Mouse (Mus musculus) MEL (cell line): ENCODE data around the gene Mum1. TPM values are rescaled to one million over a fixed set of nuclear protein-coding genes. Genes with fewer than 3 reads are reported as not detected.

Source experiments
- DNase-seq: peaks from one replicate; pipeline ENCODE4 v3.0.0; 2011; ENCODE audit warnings: low read depth, low spot score
- H3K27ac ChIP-seq: 2 replicates; pipeline ENCODE4 v1.5.1; 2012; ENCODE audit warnings: low read depth, mild to moderate bottlenecking, control low read depth, low read length, moderate library complexity; ENCODE audit not compliant: control insufficient read depth
- H3K27me3 ChIP-seq, 2 experiments: fragments of 150-350 bp in 1 of 2; sonication (generic) in 1 of 2; 2 replicates each; pipeline ENCODE4 v1.6.1; 2012; ENCODE audit warnings: low read length in 2 of 2, mild to moderate bottlenecking in 2 of 2, improper control_type of control experiment in 1 of 2, moderate library complexity in 1 of 2; ENCODE audit not compliant: insufficient read depth in 2 of 2, control insufficient read depth in 1 of 2
- H3K36me3 ChIP-seq, 2 experiments: 2 replicates each; pipeline ENCODE4 v1.6.1; 2012 to 2014; ENCODE audit warnings: low read length in 2 of 2, improper control_type of control experiment in 1 of 2, inconsistent platforms in 1 of 2, mild to moderate bottlenecking in 1 of 2; ENCODE audit not compliant: insufficient read depth in 2 of 2, control insufficient read depth in 1 of 2
- H3K4me1 ChIP-seq, 2 experiments: fragments of 150-350 bp in 1 of 2; sonication (generic) in 1 of 2; 2 replicates each; pipeline ENCODE4 v1.6.1; 2012; ENCODE audit warnings: low read length in 2 of 2, improper control_type of control experiment in 1 of 2, mild to moderate bottlenecking in 1 of 2; ENCODE audit not compliant: insufficient read depth in 2 of 2, control insufficient read depth in 1 of 2
- H3K4me3 ChIP-seq, 2 experiments: fragments of 150-350 bp in 1 of 2; sonication (generic) in 1 of 2; 2 replicates each; pipeline ENCODE4 v1.5.1; 2012; ENCODE audit warnings: low read depth in 2 of 2, low read length in 2 of 2, mild to moderate bottlenecking in 2 of 2, moderate library complexity in 2 of 2, control low read depth in 1 of 2, improper control_type of control experiment in 1 of 2; ENCODE audit not compliant: control insufficient read depth in 1 of 2, insufficient read depth in 1 of 2
- H3K79me2 ChIP-seq: 2 replicates; pipeline ENCODE4 v1.6.1; 2012; ENCODE audit warnings: mild to moderate bottlenecking, low read length, moderate library complexity; ENCODE audit not compliant: control insufficient read depth, poor library complexity, insufficient read depth
- H3K9ac ChIP-seq: 2 replicates; pipeline ENCODE4 v1.6.1; 2012; ENCODE audit warnings: low read depth, mild to moderate bottlenecking, control low read depth, low read length, moderate library complexity; ENCODE audit not compliant: control insufficient read depth, poor library complexity, severe bottlenecking
- H3K9me3 ChIP-seq: fragments of 150-350 bp; sonication (generic); replicated peaks from 2 replicates; pipeline ENCODE4 v1.6.1; 2012; ENCODE audit warnings: mild to moderate bottlenecking, low read length, improper control_type of control experiment, moderate library complexity; ENCODE audit not compliant: insufficient read depth
- BHLHE40 ChIP-seq: IDR thresholded peaks from 2 replicates; pipeline ENCODE4 v1.6.1; 2012; ENCODE audit warnings: low read depth, mild to moderate bottlenecking, inconsistent platforms, low read length, improper control_type of control experiment, borderline replicate concordance
- CHD1 ChIP-seq: IDR thresholded peaks from 2 replicates; pipeline ENCODE4 v1.6.1; 2012; ENCODE audit warnings: low read depth, mild to moderate bottlenecking, inconsistent platforms, low read length, improper control_type of control experiment
- E2F4 ChIP-seq: IDR thresholded peaks from 2 replicates; pipeline ENCODE4 v1.6.1; 2011; ENCODE audit warnings: low read depth, low read length, improper control_type of control experiment, borderline replicate concordance
- EP300 ChIP-seq, 2 experiments: IDR thresholded peaks; 2 replicates each; pipeline ENCODE4 v1.6.1; 2011; ENCODE audit warnings: improper control_type of control experiment in 2 of 2, low read length in 2 of 2, low read depth in 1 of 2, mild to moderate bottlenecking in 1 of 2
- GABPA ChIP-seq: IDR thresholded peaks from 2 replicates; pipeline ENCODE4 v1.6.1; 2012; ENCODE audit warnings: low read depth, mild to moderate bottlenecking, inconsistent platforms, low read length, improper control_type of control experiment, moderate library complexity
- GATA1 ChIP-seq: IDR thresholded peaks from 2 replicates; pipeline ENCODE4 v1.6.1; 2011; ENCODE audit warnings: low read depth, low read length, improper control_type of control experiment
- JUND ChIP-seq: IDR thresholded peaks from 2 replicates; pipeline ENCODE4 v1.6.1; 2011; ENCODE audit warnings: low read depth, mild to moderate bottlenecking, improper control_type of control experiment, low read length
- MEF2A ChIP-seq: IDR thresholded peaks from 2 replicates; pipeline ENCODE4 v1.6.1; 2014; ENCODE audit warnings: low read depth, mild to moderate bottlenecking, inconsistent platforms, low read length, improper control_type of control experiment; ENCODE audit not compliant: poor library complexity, insufficient replicate concordance, severe bottlenecking; ENCODE audit errors: extremely low read depth
- NRF1 ChIP-seq: IDR thresholded peaks from 2 replicates; pipeline ENCODE4 v1.6.1; 2014; ENCODE audit warnings: low read depth, mild to moderate bottlenecking, inconsistent platforms, low read length, improper control_type of control experiment, moderate library complexity; ENCODE audit not compliant: poor library complexity, insufficient read depth, severe bottlenecking
- POLR2AphosphoS2 ChIP-seq: IDR thresholded peaks from 2 replicates; pipeline ENCODE4 v1.6.1; 2011; ENCODE audit warnings: low read length, improper control_type of control experiment
- SMC3 ChIP-seq: IDR thresholded peaks from 2 replicates; pipeline ENCODE4 v1.6.1; 2011; ENCODE audit warnings: low read depth, low read length, improper control_type of control experiment
- TAL1 ChIP-seq: IDR thresholded peaks from 2 replicates; pipeline ENCODE4 v1.6.1; 2012; ENCODE audit warnings: mild to moderate bottlenecking, inconsistent platforms, low read length, moderate library complexity, mixed read lengths
- TBP ChIP-seq: IDR thresholded peaks from 2 replicates; pipeline ENCODE4 v1.8.0; 2011; ENCODE audit warnings: low read depth, low read length, improper control_type of control experiment
- TCF12 ChIP-seq: IDR thresholded peaks from 2 replicates; pipeline ENCODE4 v1.6.1; 2014; ENCODE audit warnings: low read depth, mild to moderate bottlenecking, inconsistent platforms, low read length, improper control_type of control experiment, moderate library complexity
- USF1 ChIP-seq: IDR thresholded peaks from 2 replicates; pipeline ENCODE4 v1.6.1; 2014; ENCODE audit warnings: low read depth, mild to moderate bottlenecking, inconsistent platforms, low read length, improper control_type of control experiment, moderate library complexity
- USF2 ChIP-seq, 2 experiments: IDR thresholded peaks; 2 replicates each; pipeline ENCODE4 v1.6.1; 2011 to 2012; ENCODE audit warnings: improper control_type of control experiment in 2 of 2, low read length in 2 of 2, borderline replicate concordance in 1 of 2, inconsistent platforms in 1 of 2, low read depth in 1 of 2, mild to moderate bottlenecking in 1 of 2; ENCODE audit not compliant: insufficient read depth in 1 of 2
- ZMIZ1 ChIP-seq: IDR thresholded peaks from 2 replicates; pipeline ENCODE4 v1.6.1; 2012; ENCODE audit warnings: low read depth, mild to moderate bottlenecking, inconsistent platforms, low read length, improper control_type of control experiment, moderate library complexity
- ZNF384 ChIP-seq: IDR thresholded peaks from 2 replicates; pipeline ENCODE4 v1.6.1; 2012; ENCODE audit warnings: low read depth, mild to moderate bottlenecking, inconsistent platforms, low read length, improper control_type of control experiment
- polyA plus RNA-seq, 2 experiments: library from polyadenylated mRNA; stranded (reverse) in 1 of 2; unstranded in 1 of 2; fragments of >175 nt in 1 of 2; fragments of >200 nt in 1 of 2; gene quantifications; 2 replicates each; pipeline versions ENCODE4 v1.2.1 to v1.2.4; 2012; ENCODE audit warnings: low replicate concordance in 2 of 2, low read depth in 1 of 2; ENCODE audit not compliant: insufficient read length in 2 of 2, insufficient read depth in 1 of 2, missing spikeins in 1 of 2
- total RNA-seq: library from RNA; depleted of rRNA; stranded (reverse); fragments of 300-350 nt; gene quantifications from 2 replicates; pipeline ENCODE4 v1.2.3, GENCODE M21; 2012

Gene Mum1
- total and polyA plus RNA-seq, 3 experiments = 34.0 to 55.2 (median 35.3) TPM

GRCm38 (mm10) chr10:80255881-80256535, 29.8 kb downstream of the Mum1 start:
- H3K9ac ChIP-seq = no peak overlapping the region
- H3K36me3 ChIP-seq = no peaks in the 10 kb centered on the region

GRCm38 (mm10) chr10:80257936-80258335, 31.7 kb downstream of the Mum1 start:
- no peak overlapping the region for H3K27ac ChIP-seq
- no peaks in the 10 kb centered on the region for H3K9me3 ChIP-seq
- H3K36me3 ChIP-seq = no peaks in the 10 kb centered on the region; a peak in 1 of 4 replicates
- no peak for DNase-seq
- no peak overlapping the region for H3K4me3 ChIP-seq
- no peaks in the 10 kb centered on the region for H3K27me3 ChIP-seq
- H3K9ac ChIP-seq = no peak overlapping the region
- H3K79me2 ChIP-seq = no peaks in the 10 kb centered on the region; the same call in 1 of the 2 replicates
- H3K4me1 ChIP-seq = peaks cover 0 to 9% of the 10 kb centered on the region in 2 experiments; a peak in 2 of 4 replicates
- TF ChIP-seq JUND (no peak), USF2 (IDR thresholded peaks at IDR 0.05; ENCODE audit: borderline replicate concordance in 1 of 2, insufficient read depth in 1 of 2, low read depth in 1 of 2, low read length in 2 of 2) (no peak), EP300 (IDR thresholded peaks at IDR 0.05; ENCODE audit: low read depth in 1 of 2, low read length in 2 of 2) (no peak), TBP (no peak), TCF12 (no peak), MEF2A (no peak), GABPA (no peak), CHD1 (no peak), TAL1 (no peak), NRF1 (no peak), SMC3 (no peak), E2F4 (no peak)
- TF ChIP-seq, all 39 proteins: peak for 0

More at GRCm38 (mm10) chr10:80255881-80256535, 29.8 kb downstream of the Mum1 start:
- Histone ChIP-seq H3K9me3 (no peaks in the 10 kb centered on the region), H3K79me2 (peaks cover 3% of the 10 kb centered on the region; the same call in 1 of the 2 replicates), H3K4me1 (peaks cover 0 to 7% of the 10 kb centered on the region in 2 experiments; a peak in 2 of 4 replicates), H3K27ac (no peak overlapping the region), H3K27me3 (no peaks in the 10 kb centered on the region), H3K4me3 (no peak overlapping the region)
- DNase-seq = no peak
- no peak for TF ChIP-seq JUND
- TF ChIP-seq CHD1 = no peak
- no peak for TF ChIP-seq GATA1
- TF ChIP-seq POLR2AphosphoS2 = no peak
- TF ChIP-seq E2F4 = no peak
- TF ChIP-seq BHLHE40 = no peak
- TF ChIP-seq ZMIZ1 = no peak
- TF ChIP-seq USF1 = no peak
- TF ChIP-seq ZNF384 = no peak
